ENCODE assay signal across 16 mouse cellular contexts in the genomic region with DNA sequence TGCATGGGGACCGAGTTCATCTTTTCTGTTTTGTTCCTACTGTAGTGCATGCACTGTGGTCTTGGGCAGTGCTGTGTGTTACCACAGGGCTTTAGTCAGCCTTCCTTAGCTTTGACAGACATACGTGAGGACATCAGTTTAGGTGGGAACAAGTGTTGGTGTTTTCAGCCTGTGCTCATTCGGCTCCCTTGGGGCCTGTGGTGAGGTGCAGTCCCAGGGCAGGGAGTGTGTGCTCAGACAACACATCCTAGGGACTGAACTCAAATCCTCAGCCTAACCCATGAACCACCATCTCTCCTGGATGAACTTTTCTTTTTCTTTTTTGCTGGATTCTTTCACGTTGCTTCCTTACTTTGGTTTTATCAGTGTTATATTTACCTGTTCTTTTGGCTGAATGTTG. TPM values are rescaled to one million over a fixed set of nuclear protein-coding genes. Genes with fewer than 3 reads are reported as not detected.
"Had no signal": no experiment of that assay in that cellular context is flagged by ENCODE, and none has a peak within 500 bp of the region (broad histone marks: within the 10 kb centered on the region; RNA-seq: fewer than 3 reads in every experiment).

No protein-coding gene starts in this region.

- H3K4me3 ChIP-seq: lung, embryonic 15.5 days; megakaryocyte, embryonic 14.5 days; neural tube, embryonic 12.5 days had no signal

- DNase-seq: lung, adult 2 months; lung, postnatal 14 days; lung, postnatal 36 days; midbrain, embryonic 14.5 days; right cerebral cortex, postnatal 14 days; thymus, adult 18-20 months; thymus, postnatal 14 days; thymus, postnatal 36 days had no signal

- H3K27me3 ChIP-seq: lung, embryonic 15.5 days; neural tube, embryonic 12.5 days had no signal

- ATAC-seq: lung, postnatal 0 days; midbrain, embryonic 16.5 days had no signal

- H3K9me3 ChIP-seq: lung, embryonic 15.5 days; megakaryocyte, embryonic 14.5 days; neural tube, embryonic 12.5 days had no signal

- H3K9ac ChIP-seq: lung, embryonic 15.5 days; neural tube, embryonic 12.5 days had no signal

- H3K27ac ChIP-seq: lung, embryonic 15.5 days; macrophage; neural tube, embryonic 12.5 days had no signal

- H3K4me1 ChIP-seq: lung, embryonic 15.5 days; megakaryocyte, embryonic 14.5 days; neural tube, embryonic 12.5 days had no signal

- H3K4me2 ChIP-seq: lung, embryonic 15.5 days; midbrain, embryonic 11.5 days; neural tube, embryonic 12.5 days had no signal

- H3K36me3 ChIP-seq: lung, embryonic 15.5 days; neural tube, embryonic 12.5 days had no signal

RNA-seq across cellular contexts. Expression of a gene that starts 50.2 kb away (rescaled TPM):
- total RNA-seq: megakaryocyte progenitor cell, adult 5-6 weeks had no signal
